Mouse (Mus musculus) G1E-ER4 (cell line): Measurements from ENCODE around the gene Grhl3. TPM values are rescaled to one million over a fixed set of nuclear protein-coding genes. Genes with fewer than 3 reads are reported as not detected.

Source experiments
- GATA1 ChIP-seq: IDR thresholded peaks from one replicate; pipeline ENCODE4 v1.8.0; 2012; ENCODE audit warnings: low read length, inconsistent platforms
- polyA plus RNA-seq: library from polyadenylated mRNA; stranded (reverse); fragments of >175 nt; gene quantifications from 2 replicates; pipeline ENCODE4 v1.2.3, GENCODE M21; 2012

Gene Grhl3
- polyA plus RNA-seq, 1 experiment: not detected

DNA sequence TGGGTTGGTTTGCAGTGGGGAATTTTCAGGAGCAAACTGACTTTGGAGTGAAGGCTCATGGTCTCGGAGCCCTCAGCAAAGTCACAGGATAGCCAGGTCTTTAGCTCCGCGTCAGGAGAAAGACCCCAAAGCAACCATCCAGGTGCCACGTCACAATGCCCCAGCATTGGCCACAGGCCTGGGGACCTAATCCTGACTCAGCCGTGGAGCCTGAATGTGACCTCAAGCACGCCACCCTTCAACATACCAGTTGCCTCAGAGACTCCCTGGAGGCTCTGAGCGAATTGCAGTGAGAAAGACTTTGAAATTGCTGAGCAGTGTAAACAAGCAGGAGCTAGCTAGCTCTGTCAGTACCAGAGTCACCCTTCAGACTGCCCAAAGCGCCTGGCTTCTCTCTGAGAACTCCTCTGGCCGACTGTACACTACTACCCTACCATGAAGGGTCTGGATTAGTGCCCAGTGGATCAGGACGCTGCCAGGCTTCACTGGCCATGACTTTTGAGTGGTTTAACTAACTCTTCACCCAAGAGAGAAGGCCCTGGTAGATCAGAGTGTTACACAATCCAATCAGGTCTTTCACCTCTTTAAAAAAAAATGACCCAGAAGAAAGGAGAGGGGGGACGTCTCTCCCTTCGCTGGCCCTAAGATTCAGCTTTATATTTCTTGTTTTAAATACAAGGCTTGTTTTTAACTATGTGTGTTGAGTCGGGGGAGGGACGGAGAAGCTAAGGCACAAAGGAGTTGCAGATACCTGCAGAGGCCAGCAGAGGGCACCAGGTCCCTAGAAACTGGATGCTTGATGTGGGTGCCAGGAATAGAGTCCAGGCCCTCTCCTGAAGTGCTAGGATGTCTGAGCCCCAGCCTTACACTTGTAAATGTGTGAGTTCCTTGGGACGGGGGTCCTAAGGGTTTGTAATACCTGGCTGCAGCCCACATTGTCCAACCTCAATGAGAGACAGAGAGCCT lies 56.8 kb downstream of the Grhl3 start:
- TF ChIP-seq GATA1: no peak

DNA sequence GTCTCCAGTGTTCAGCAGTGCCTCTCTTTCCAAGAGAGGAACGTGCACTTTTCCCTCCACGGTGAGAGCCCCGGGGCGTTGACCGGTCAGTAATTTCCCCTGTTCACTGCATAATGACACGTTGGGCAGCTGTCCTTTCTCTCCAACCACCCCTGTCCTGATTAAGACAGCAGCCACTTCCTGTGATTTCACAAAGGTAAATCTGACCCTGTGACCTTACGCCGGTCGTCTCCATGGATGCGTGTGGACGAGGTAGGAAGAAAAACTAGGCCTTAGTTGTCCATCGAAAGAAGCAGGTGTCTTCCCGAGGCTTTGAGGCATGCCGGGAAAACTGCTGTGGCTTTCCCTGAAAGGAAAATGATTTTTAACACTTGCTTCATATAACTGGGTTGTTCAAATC lies 58.5 kb downstream of the Grhl3 start:
- no peak for TF ChIP-seq GATA1

DNA sequence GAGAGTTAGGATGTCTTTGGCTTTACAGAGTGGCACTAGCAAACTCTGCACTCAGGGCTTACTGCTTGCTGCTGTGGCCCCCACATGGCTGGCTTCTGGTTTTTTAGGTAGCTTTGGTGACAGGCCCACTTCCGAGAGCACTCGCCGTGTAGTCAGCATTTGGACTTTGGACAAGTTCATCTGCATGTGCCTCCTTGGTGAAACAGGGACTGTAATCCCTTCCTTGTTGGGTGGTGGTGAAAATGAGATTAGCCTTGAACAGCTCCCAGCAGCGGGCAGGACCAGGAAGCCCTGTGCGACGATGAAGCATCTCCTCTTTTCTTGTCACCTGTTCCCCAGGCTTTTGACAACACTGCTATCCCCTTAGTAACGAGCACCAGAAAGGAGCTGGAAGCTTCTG lies 59.6 kb downstream of the Grhl3 start:
- no peak for TF ChIP-seq GATA1

DNA sequence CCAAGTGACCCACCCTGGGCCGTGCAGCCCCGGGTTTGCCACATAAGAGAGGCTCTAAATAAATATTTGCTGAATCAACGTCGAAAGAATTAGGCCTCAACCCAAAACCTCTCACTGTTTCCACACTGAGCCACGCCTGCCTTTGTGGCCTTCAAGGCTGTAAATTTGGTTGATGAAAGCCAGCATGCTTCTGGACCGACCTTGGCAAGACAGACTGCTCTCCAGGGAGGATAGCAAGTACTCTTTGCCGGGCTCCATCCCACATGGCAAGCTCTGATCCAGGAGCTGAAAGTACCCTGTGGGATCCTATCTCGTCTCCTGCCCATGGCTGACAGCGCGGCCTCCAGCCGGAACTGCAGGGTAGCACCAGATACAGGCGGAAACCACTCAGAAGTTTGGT lies 63.9 kb downstream of the Grhl3 start:
- TF ChIP-seq GATA1: no peak

DNA sequence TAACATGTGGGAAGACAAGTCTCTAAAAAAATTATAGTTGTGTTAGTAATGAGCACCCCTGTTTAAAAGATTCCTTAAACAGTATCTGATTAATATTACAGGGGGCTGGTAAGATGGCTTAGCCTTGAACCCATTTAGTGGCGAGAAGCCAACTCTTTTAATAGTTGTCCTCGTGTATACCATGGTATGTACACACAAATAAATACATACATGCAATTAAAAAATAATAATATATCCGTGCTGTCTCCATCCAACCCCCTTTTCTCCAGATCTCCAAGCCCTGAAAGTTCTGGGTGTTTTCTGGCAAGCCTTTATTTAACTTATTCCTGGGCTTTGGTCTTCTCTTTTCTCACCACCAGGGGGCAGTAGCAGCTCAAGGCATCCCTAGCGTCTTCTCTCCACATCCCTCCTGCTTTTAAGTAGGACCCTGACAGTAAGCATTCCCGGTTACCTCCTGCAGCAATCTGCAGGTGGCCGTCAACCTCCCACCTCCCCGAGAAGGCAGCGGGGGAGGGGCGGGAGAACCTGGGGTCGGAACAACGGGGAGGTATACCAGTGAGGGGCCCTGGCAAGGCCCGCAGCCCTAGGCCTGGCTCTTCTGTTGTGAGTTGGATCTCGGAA lies 64.9 kb downstream of the Grhl3 start:
- no peak for TF ChIP-seq GATA1

DNA sequence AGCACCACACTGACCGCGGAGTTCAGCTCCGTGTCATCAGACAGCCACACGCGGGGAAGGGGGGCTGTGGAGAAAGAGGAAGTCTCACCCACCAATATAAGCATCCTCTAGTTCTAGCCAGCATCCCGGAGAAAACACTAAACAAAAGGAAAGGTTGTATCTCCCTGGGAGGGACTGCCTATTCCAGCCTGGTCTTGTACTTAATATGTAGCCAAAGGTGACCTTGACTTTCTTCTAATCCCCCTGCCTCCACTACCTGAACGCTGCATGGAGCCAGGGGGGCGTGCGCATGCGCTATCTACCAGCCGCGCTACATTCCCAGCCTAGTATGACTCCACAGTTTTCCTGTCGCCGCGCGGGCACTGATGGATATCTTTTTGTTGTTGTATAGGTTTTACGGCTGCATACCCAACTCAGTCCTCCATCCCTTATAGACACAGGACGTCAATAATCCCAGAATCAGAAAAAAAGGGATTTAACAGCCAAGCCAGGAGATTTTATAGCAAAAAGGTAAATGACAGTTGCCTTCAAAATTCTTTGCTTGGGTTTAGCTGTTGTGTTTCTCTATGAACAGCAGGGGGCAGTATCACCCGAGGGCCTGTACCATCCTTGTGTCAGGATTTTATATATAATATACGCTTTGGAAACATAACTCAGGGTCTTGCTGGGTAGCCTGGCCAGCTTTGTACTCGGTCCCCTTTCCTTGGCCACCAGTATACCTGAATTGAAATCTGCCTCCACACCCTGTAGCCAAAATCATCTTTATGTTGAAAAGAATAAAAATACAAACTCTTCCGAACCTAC lies 65.7 kb downstream of the Grhl3 start:
- TF ChIP-seq GATA1: no peak

DNA sequence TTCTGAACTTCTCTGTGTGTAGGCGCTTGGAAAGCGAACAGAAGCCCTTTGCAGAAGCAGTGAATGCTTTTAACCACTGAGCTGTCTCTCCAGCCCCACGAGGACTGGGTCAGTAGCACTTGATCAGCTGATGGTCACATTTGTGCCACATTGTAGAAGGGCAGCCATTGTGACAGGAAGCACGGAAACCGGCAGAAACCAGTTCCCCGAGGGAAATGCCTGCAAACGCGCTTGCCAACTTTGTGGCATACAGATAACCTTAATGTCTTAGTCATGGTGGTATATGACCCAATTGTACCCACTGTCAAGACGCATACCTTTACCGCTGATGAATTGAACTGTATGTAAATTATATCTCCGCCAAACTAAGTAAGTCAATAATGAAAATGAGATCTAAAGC lies 67.6 kb downstream of the Grhl3 start:
- no peak for TF ChIP-seq GATA1

DNA sequence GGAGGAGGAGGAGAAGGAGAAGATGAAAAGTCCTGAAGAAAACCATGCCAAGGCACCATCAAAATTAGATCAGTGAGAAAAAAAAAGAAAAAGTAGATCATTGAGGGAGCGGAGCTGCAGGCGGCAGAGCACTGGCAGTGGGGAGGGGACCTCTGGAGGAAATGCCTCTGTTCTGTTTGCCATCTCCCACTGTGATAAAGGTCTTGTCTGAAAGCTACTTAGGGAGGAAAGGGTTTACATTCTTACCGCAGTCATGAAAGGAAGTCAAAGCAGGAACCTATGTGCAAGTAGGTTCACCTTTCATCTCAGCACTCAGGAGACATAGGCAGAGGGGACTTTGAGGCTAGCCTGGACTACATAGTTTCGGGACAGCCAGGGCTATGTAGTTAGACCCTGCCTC lies 71.8 kb downstream of the Grhl3 start:
- TF ChIP-seq GATA1: no peak

DNA sequence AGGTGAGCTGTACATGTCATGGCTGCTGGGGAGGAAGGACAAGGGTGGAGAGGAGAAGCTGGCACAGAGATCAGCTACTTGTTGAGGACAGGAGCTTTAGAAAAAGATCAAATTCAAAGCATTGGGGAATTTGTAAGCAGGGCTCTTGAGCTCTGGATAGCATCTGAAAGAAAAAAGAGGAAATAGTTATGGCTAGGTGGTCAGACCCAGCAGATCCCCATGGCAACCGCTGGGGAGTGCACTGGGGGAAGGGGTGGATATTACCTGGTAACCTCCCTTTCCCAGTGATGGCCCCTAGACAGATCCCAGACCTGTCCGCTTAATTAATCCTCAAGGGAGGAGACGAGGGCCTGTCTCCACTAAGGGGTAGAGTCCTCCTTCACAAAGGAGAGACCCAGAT lies 73.6 kb downstream of the Grhl3 start:
- no peak for TF ChIP-seq GATA1

DNA sequence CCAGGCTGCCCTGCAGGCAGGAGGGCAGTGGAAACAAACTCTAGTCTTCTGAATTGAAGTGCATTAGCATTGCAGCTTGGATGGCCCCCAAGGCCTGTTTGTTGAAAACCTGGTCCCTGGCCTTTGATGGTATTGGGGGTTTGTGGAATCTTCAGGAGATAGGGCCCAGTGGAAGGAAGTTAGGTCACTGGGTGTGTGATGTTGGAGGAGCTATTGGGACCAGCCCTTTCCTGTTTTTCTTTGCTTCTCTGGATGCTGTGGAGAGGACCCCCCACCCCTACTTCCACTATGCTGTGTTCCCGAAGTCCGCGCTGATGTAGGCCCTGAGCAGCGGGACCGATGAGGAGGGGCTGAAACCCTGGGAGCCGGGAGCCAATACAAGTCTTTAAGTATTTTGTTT lies 75.3 kb downstream of the Grhl3 start:
- TF ChIP-seq GATA1: no peak

DNA sequence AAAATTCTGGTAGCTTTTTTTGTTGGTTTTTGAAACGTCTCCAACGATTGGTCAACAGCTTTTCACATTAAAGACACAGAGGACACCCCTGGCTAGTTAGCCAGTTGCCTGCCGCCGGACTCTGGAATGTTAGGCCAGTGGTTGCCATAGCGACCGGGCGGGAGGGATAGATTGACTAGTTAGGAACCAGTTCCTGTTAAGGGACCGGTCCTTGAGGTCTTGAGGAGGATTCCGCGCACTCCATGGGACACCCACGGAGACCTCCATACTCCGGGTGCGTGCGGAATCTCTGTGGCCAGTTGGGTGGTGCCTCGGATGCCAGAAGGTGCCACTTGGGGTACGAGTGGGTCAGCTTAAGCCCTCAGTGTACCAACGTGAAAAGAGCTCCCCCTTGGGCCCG lies 77.6 kb downstream of the Grhl3 start:
- no peak for TF ChIP-seq GATA1

DNA sequence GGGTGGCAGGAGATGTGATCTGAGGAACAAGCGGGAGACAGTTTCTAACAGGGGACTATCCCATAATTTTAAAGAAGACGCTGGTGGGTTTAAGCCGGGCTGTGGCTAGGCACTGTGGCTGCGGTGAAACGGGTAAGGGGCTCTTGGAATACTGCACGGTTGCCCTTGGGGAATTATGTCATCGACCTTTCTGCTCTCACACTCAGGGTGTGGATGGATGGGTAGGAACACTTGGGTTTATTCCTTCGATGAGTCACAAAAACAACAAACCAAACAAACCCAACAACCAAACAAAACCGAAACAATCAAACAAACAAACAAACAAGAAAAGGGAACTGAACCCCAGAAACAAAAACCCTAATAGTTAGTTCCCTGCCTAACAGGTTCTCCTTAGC lies 78.0 kb downstream of the Grhl3 start:
- TF ChIP-seq GATA1: no peak

DNA sequence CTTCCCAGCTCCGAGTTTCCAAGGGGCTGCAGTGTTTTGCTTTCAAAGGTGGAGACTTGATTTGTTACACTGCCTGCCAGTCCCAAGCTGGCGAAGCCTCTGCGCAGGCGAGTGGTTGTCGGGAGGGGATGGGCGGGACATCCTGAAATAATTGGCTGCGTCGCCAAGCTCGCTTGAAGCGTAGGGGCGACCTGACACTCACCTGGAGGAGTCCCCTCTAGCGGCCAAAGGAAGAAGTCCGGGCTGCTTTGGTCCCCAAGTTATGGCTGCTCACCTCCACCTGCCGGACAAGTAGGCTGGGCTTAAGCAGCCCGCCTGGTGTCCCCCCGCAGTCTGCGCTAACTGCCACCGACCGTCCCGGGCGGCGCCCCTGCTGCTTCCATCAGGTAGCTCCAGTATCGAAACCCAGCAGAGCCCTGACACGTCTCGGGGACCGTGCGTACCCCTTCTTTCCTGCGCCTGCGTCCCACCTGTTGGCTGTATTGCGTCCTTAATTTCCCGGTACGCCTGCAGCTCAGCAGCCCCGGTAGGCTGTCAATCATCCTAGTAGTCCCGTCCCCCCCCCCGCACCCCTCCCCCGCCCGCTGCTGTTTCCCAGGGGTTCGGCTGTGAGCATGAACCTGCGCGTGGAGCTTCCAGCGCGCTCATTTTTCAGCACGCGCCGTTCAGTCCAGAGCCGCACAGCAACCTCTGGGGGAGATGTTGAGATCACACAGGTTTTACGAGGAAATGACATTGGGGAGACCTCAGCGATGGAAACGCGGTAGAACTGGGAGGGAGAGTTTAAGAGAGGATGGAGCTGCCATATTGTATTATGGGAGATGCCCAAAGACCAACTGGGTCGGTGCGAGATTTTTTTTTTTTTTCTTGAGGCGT lies 78.7 kb downstream of the Grhl3 start, which contains the start of the genes Stpg1 and Nipal3:
Gene Stpg1 (plus strand): TSS at position 270 of the 876 bp plus-strand sequence.
Gene Nipal3 (minus strand): TSS at position 518 of the 876 bp plus-strand sequence.
- TF ChIP-seq GATA1: no peak

DNA sequence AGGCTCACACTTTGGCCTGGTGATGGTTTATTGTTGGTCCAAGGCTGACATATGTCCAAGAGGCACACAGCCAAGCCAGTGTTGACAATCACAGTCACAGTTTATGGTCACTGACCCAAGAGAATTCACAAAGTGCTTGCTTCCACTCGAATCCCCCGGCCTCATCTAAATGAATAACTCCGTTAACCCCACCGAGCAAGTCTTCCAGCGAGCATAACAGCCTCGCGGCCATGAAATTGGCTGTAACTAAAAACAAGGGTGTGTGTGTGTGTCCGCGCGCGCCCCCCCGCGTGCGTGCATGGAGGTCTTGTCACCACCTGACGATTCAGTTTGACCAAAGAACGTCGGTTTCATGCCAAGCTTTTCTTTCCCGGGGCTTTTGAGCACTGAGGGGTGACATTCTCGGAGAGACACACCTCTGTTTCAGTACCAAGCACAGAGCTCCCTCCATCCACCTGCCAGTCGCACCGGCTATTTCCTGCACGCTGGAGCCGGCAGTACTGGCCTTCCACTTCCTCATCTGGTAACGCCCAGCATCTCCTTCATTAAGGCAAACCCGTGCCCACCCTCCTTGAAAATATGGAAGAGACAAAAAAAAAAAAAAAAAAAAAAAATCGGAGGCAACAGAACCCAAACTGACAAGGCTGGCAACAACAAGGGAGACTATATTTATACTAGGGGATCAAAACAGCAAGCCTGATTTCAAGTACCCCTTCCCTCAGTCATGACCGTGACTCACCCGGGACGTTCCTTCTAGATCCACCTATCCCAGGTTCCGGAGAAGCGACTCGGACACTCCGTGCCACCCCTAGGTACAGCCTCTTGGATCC lies 79.5 kb downstream of the Grhl3 start:
- TF ChIP-seq GATA1: no peak
